Mouse (Mus musculus) adrenal gland, postnatal 14 days (tissue): ENCODE data around the gene Bcar1. TPM values are rescaled to one million over a fixed set of nuclear protein-coding genes. Genes with fewer than 3 reads are reported as not detected.
A peak's percentile ranks its signal among the peaks of the same experiment; 100 is the strongest.

Experiments
- DNase-seq: peaks from one replicate; pipeline ENCODE4 v3.0.0; 2021; ENCODE audit warnings: mixed read lengths
- total RNA-seq: library from RNA; stranded (reverse); gene quantifications from 2 replicates; pipeline ENCODE4 v1.2.3, GENCODE M21; 2021

The Bcar1 gene
- total RNA-seq, 1 experiment from 2014 or later = 59.6 TPM

DNA sequence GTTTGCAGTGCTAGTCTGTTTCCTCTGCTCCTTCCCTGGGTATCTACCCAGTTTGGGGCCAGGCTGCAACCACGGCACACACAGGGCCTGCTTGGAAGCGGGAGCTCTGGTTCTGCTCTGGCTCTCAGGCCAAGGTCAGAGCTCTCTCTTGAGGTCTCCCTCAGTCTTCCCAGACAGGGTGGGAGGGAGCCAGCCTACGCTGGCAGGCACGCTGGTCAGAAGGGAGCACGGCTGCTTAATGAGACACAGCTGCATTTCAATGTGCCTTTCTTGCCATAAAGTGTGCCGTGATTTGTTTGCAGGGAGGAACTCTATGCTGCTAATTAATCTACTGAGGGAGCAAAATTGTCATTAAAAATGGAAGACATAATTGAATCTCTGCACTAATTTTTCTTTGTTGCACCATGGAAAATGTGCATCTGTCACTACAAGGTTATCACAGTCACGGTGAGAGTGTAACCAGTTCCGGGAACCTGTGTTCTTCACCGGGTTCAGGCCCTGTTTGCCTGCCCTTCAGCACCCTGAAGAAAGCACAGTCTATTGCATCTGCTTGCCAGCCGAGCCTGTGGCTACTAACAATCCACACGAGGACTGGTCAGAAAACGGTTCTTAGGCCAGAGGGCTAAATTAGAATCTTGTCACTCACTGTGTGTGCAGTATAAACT is 26.3 kb upstream of the Bcar1 start:
- peak; percentile 73 for DNase-seq

DNA sequence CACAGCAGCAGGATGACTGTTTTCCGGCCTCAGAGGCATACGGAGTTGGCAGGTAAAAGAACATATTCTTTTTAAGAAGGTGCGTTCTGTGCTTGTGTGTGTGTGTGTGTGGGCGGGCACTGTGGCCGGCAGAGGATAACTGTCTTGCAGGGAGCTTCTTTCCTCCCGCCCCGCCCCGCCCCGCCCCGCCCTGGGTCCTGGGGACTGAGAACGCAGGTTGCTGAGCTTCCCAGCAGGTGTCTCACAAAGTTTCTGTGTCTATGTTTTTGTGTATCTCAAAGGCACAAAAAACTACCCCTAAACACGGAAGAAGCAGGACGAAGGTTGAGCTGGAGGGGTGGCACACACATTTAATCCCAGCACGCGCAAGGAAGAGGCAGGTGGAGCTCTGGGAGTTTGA is 25.7 kb upstream of the Bcar1 start:
- DNase-seq = no peak

DNA sequence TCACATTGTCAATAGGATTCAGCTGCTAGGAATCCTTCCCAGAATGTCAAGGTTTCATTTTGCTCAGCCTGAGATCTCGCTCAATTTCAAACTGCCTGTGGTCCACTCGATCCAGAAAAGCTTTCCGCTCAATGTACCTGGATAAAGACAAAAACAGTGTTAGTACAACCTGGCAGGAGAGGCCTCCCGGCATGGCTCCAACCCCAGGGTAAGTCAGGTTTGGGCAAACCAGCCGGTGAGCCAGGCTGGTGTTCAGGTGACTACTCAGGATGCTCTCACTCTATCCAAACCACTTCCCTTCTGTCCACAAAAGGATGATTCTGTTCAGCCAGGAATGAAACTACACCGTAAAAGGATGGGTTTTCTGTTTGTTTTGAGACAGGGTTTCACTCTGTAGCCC is 25.0 kb upstream of the Bcar1 start:
- no peak for DNase-seq

DNA sequence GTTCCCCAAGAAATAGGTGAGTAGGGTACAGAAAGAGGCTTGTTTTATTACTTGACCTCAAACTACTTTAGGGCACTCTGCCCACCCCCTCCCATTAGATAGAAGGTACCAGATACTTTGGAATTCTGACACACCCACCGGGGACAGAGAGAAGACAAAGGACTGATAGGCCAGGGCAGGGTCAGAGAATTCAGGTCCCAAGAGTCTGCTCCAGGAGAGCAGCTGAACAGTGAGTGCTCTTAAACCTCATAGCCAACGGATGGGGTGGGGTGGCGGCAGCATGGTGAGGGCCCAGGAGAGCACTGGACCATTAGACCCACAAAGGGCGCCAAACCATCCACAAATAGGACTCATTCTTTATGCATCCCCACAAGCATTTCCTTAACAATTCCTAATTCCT is 22.0 kb upstream of the Bcar1 start:
- DNase-seq = no peak

DNA sequence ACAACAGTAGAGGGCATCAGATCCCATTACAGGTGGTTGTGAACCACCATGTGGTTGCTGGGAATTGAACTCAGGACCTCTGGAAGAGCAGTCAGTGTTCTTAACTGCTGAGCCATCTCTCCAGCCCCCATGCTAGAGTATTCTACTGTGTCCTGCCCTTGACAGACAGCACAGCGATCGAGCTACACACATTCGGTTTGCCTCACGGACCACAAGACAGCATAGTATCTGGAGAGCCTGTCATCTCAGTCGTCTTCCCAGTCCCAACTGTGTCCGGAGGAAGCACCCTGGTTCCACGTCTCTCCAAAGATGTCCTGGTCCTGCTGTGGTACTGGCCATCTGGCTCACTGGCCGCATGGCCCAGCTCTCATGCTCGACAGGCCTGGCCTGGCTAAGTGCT is 21.5 kb upstream of the Bcar1 start:
- no peak for DNase-seq

DNA sequence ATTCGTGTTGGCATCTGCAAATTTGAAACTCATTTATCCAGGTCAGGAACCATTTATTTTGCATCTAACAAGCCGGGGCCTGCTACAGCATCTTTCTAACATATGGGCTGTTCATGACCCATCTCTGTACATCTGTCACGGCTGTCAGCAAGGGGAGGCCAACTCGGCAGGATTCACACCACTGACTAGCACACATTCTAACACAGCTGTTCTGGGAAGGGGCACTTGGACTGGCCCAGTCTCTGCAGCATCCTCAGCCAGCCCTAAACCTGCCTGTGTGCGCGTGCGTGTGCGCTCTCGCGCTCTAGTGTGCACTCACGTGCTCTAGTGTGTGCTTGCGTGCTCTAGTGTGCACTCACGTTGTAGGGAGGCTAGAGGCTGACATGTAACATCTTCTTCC is 17.1 kb upstream of the Bcar1 start:
- DNase-seq = no peak

DNA sequence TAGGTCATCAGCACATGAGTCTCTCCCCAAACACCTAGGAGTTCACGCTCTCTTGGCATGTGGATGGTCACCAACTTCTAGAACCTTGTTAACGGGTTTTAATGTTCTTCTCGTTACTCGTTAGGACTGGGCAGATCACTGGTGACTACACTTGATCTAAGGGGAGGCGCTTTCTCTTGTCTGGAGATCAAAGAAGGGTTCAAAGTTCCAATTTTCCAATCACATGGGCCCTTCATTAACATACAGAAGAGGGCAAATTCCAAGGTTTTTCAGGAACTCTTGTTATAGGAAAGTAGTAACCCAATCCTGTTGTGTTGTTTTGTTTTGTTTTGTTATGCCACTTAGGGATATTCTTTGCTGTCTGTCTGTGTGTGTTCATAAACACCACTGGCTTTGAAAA is 15.2 kb upstream of the Bcar1 start:
- DNase-seq = no peak

DNA sequence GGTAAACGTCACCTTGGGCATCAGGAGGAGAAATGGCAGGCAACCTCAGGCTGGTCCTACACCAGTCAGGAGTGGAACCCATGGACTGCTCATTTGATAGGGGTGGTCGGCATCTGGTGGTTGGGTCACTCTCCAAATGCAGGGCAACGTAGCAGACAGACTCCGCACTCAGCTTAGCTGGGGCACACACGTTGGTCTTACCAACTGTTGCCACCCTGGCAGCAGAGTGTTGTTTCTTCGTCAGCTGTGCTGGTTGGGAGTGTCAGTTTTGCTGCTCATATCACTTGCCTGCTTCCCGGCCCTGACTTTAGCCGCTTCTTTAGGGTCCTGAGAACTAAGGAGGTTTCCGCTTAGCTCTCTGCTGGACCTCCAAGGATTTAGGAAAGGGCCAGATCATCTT is 14.0 kb upstream of the Bcar1 start:
- DNase-seq = no peak

DNA sequence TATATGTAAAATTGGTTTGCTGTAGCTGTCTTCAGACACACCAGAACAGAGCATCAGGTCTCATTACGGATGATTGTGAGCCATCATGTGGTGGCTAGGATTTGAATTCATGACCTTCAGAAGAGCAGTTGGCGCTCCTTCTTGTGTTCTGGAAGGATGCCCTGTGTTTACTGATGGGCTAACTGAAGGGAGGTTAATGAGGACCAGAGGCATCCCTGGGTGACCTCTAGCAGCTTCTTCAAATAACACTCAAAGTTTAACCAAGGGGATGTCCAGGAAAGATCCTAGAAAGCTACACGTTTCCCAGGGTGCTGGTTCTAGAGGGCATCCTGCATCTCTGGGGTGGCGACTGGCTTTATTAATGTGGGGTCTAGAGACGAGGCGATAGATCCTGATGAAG is 11.1 kb upstream of the Bcar1 start:
- no peak for DNase-seq

DNA sequence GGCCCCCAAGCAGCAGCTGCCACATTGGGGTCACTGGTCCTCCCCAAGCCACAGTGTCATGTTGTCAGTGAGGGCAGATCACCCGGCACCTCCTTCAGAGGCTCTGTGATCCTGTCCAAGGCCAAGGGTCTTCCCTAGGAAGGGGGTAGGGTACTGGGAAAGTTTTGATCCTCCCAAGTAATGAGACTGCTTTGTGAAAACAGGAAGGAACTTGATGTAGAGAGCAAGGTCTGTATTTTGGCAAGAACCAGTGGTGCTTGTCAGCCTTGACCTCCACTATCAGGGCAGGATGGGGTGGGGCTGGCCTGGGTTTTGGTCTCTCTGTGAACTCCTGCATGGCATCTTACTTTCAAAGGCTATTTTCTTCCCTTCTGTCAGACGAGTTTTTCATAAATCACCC is 10.5 kb upstream of the Bcar1 start:
- DNase-seq = peak; percentile 82

DNA sequence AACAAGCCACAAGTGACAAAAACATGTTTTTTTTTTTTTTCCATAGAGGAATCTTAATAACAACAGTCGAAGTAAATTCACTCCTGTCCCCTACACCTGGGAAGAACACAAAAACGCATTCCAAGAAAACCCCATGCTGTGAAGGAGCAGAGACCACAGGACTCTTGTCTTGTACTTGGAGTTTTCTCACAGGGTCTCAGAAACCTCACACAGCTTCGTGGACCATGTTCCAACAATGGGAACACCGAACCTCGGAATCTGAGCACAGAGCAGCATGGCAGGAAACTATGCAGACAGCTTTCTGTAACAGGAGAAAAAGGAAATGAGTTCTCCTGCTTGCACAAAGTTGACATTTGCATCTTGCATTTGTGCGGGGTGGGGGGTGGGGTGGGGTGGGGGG is 5.2 kb upstream of the Bcar1 start:
- DNase-seq = no peak

DNA sequence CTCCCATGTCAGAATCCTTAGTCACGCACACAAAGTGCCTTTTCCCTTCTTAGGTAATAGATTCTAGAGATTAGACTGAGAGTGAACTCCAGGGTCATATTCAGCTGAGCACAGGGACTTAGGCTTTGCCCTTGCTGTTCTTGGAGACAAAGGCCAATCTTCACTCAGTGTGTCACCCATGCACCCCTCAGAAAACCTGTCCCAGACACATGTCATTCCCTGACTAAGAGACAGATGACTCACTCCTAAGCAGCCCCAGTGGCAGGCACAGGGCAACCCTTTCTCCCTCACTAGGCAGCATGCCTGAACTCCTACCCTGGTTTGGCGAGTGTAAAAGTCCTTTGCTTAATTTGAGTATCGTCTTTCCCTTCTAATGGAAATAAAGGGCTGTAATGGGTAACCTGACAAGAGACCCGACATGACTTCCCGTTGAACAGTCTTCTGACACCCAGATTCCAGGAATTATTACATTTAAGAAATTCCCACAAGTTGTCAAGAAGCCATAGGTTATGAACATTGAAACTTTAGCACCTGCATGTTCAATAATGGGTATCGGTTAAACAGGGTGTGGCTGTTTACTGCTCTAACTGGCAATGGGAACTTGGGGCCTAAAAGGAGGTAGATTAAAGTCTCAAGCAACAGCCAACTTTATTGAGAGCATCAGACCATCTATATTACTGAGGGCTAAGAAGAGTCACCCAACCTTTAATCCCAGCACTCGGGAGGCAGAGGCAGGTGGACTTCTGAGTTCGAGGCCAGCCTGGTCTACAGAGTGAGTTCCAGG is 4.4 kb upstream of the Bcar1 start:
- peak; percentile 61 for DNase-seq

DNA sequence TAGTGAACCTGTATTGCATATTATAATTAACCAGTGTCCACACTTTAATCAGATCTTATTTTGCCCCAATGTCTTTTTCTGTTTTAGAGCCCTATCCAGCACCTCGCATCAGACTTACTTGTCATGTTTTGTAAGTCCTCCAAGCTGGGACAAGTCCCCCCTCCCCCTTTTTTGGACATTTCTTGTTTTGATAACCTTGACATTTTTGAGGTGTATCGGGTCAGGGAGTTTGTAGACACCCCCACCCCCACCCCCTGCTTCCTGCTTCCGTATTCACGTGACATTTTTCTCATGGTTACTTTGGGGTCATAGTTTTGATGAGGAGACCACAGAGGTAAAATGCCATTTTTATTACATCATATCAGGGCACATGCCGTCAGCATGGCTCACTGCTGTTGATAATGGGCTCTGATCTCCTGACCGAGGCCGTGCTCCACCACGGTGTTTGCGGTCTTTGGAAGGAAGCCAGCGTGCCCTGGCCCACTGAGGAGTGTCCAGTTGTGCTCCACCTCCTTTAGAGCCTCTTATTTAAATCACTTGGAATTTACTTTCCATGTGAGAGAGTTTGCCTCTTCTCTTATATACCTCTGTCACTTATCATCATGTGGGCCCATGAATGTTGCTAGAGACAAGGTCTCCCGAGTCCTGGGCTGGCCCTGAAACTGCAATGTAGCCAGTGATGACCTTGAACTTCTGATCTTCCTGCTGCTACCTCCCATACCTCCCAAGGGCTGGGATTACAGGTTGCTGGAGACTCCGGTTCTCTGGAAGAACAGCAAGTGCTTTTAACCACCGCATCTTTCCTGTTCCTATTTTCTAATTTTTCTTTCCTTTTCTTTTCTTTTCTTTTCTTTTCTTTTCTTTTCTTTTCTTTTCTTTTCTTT is 3.2 kb upstream of the Bcar1 start:
- peak; percentile 75 for DNase-seq

DNA sequence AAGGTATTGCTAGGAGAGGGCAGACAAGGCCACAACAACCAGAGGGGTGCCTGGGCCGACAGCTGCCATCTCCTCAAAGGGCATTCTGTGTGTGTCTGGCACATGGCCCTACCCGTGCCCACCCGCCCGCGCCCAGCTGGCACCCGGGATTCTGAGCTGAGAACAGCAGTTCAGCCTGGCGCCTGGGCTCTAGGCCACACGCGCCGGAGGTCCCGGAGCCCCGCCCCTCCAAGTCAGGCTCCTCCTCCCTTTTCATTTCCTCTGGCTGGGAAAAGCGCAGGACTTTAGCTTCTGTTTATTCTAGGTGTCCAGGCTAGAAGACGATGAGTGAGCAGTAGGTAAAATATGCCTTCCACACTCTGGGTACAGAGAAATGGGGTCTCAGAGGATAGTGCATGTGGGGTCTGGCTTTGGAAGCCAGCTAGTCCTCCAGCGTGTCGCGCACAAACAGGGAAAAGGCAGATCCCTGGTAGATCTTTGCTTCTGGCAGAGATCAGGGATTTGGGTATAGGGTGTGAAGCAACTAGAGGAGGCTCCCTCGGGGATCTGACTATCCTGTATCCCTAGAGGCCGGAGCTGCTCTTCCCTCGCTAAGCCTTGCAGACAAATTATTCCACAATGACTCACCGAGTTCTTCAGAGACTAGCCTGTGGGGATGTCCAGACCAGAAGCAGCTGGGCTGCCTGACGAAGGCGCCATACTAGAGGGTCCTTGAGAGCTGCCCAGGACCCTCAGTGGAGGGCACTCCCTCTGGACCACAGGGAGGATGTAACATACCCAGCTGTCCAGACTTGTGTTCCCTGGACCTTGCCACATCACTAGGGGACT is 2.2 kb upstream of the Bcar1 start:
- DNase-seq = peak; percentile 89

DNA sequence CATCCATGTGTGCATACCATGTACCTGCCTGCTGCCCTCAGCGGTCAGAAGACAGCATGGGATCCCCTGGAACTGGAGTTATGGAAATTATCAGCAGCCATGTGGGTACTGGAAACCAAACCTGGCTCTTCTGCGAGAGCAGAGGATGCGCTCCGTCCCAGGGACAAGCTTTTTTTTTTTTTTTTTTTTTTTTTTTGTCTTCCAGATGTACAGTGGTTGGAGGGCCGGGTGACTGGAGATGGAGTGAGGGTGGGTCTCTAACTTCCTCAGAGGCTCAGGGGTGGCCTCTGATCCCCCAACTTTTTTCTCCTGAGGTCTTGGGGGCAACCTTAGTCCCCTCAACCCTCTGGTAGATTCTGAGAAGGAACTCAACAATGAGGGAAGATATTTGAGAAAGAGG is 1.5 kb upstream of the Bcar1 start:
- no peak for DNase-seq

DNA sequence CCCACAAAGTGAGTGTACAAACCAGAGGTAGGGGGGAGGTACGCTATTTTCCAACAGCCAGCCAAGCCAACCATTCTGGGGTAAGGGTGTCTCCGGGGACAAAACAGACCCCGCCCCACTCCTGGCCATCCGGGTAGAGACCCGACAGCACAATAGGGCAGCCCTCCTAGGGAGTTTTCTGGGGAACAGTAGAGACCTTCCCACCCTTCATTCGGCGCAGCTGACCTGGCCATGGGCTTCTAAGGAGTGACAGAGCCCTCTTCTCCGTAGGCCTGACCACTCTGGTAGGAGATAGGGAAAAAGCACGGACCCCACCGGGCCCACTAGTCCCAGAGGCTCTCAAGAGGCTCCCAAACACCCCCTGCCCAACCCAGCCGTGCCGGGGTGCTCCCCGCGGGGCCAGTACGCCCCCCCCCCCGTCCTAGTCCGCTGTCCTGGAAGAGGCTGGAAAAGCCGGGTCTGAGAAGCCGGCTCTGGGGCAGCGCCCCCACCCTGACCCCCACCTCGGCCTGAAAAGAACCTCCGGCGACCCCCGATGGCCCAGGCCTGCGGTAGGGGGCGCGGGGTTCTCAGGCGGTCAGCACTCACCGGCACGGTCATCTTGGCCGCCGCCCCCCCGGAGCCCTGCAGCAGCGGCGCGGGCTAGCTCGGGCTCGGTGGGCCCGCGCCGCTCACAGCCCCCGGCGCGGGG is 363 bp downstream of the Bcar1 start:
- peak; percentile 28 for DNase-seq

DNA sequence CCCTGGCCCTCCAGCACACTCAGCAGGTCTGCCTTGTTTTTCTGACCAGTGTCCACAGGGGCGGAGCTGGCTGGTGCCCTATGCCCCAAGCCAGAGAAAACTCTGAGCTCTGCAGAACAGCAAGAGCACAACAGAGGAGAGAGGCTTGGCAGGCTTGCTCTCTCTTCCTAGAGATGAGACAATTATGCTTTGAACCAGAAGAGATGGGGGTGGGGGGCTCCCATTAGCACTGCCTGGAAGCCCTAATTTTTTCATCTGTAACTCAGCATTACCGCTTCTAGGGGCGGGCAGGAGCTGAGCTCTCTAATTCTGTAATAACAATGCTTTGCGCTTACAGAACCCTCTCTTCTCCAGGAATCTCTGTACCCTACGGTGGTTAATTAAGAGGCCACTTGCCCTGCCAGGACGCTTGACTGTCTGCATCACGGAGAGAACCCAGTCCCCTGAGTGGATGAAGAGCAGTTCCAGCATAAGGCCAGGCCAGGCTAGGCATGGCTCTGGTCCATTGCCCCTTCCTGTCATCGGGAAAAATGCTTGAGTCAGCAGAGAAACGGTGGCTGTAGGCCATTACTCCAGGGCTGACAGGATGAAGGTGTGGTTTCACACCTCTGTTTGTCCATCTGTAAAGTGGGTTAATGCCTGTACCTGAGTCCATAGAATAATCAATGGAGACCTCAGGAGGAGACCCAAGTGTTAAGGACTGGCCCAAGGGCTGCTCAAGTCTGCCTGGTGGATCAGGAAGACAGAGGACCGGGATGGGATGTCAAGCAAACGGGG is 1.2 kb downstream of the Bcar1 start:
- DNase-seq = peak; percentile 61

DNA sequence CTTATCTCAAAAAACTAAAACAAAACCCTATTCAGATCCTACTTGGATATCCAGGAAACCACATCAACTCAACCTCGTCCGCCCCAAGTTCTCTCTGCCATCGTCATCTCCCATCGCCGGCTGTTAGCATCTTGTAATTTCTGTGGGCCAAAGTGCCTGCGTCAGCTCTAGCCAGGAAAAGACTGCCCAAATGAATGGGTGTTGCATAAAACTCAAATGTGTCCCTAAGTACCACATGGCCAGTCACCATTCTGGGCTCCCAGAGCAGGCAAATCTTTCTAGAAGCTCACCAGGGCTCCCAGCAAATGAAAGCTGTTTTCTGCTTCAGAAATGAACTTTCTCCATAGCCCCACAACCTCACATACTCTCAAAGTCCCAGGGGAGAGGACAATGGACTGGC is 2.1 kb downstream of the Bcar1 start:
- no peak for DNase-seq

DNA sequence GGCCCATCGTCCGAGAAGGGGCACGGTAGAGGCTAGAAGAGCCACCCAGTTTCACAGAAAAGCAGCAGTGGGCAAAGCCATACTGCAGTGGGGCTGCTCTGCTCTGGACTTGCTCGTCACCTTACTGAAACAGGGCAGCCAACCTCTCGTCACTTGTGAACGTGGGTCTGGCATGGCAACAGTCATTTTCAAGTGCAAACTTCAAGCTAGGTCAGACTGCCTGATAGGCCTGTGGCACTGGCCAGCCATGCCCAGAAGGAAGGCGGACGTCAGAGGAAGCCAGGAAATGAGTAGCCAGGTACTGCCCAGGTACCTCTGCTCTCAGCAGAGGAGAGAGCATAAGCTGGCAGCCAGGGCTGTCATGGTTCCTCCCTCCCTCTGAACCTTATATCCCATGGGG is 2.6 kb downstream of the Bcar1 start:
- DNase-seq = no peak

DNA sequence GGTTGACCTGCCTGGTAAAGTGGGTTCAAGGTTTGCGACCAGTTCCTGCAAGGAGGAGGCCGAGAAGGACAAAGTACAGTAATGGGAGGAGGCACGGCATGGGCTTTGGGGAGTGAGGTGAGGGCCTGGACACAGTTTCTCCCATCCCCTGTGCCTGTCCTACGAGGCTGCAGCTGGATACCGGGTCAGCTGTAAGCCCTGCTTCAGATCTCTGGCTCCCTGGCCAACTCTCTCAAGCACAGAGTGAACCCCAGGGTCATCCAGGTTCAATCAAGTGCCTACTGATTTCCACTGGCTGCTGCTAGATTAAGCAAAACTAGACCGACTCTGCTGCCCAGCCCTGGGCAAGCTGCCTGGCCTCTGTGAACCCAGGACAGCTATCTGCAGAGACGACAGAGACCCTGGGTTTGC is 3.3 kb downstream of the Bcar1 start:
- no peak for DNase-seq

DNA sequence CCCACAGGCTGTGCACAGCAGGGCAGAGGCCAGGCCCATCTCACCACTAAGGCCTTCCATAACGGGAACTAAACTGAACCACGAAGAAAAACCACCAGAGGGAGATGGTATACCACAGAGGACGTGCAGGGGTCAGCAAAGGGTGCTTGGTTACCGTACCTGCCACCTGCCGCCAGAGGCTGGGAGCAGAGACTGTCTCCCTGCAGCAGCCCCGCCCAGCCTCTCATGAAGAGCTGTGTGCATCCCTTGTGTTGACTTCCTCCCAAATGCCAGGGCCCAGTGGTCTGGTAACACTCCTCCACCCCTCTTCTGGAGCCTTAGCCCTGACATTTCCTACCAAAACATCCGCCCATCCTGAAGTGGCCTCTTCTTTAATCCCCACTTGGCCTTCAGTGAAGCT is 4.0 kb downstream of the Bcar1 start:
- DNase-seq = no peak
